ENCODE assay signal across 8 mouse cellular contexts in the genomic region with DNA sequence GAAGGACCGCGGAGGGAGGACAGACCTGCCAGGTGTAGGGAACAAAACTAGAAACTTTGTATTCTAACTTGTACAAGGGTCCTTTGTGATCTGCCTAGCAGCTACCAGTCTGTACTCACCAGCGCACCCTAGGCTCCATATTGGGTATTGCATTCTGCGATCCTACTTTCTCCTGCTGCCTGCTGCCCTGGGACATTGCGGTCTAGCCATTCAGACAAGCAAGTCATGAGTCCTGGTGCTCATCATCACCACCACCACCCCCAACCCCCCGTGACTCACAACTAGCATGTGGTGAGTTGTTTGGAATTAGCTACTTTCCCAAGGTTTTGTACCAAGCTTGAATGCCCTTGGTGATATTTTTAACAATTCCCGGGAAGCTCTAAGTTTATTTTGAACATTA. TPM values are rescaled to one million over a fixed set of nuclear protein-coding genes. Genes with fewer than 3 reads are reported as not detected.
DNase-seq lines count a peak whose midpoint lies in the region; ATAC-seq lines count a peak whose summit lies in the region.

No protein-coding gene starts in this region.

- H3K9ac ChIP-seq in kidney, embryonic 15.5 days, result no peak overlapping the region
- no peak overlapping the region for H3K9ac ChIP-seq in midbrain, embryonic 14.5 days (replicated peaks; ENCODE audit: low read length)

- no peaks in the 10 kb centered on the region for H3K36me3 ChIP-seq in kidney, embryonic 15.5 days
- no peaks in the 10 kb centered on the region for H3K36me3 ChIP-seq in midbrain, embryonic 14.5 days (ENCODE audit: control insufficient read depth, insufficient read depth, low read length)
- H3K36me3 ChIP-seq in splenic B cell, adult 2 months (ENCODE audit: control insufficient read depth, insufficient read depth, low read length, poor library complexity, severe bottlenecking), result no peaks in the 10 kb centered on the region

- peak; percentile 79 for DNase-seq in kidney, adult 18-20 months
- peak; percentile 9 for DNase-seq in c-Kit-negative CD71-positive TER-119-positive erythroid progenitor cells, embryonic 14.5 days (ENCODE audit: low read depth, low spot score)
- peak; percentile 12 to 23 for DNase-seq in left cerebral cortex, adult 8-10 months (ENCODE audit: low spot score in 2 of 2)
- DNase-seq in midbrain, embryonic 14.5 days, result peak; percentile 71
- peak; percentile 79 for DNase-seq in splenic B cell, adult 2 months (ENCODE audit: low read depth, low spot score)

- 29% methylated on average over 7 of the region's 7 CpGs for WGBS in kidney, embryonic 15.5 days
- 29% methylated on average over 7 of the region's 7 CpGs for WGBS in midbrain, embryonic 14.5 days

- no peak overlapping the region for H3K4me3 ChIP-seq in kidney, embryonic 15.5 days (replicated peaks)
- H3K4me3 ChIP-seq in midbrain, embryonic 14.5 days (replicated peaks; ENCODE audit: low read depth, low read length), result no peak overlapping the region

- no peak overlapping the region for H3K4me2 ChIP-seq in kidney, embryonic 15.5 days
- H3K4me2 ChIP-seq in midbrain, embryonic 14.5 days (ENCODE audit: low read length), result no peak overlapping the region

- H3K4me1 ChIP-seq in kidney, embryonic 15.5 days, result peaks cover 25% of the 10 kb centered on the region
- H3K4me1 ChIP-seq in midbrain, embryonic 14.5 days (ENCODE audit: control insufficient read depth, insufficient read depth, low read length), result no peaks in the 10 kb centered on the region

- H3K9me3 ChIP-seq in kidney, embryonic 15.5 days (replicated peaks), result no peaks in the 10 kb centered on the region
- no peaks in the 10 kb centered on the region for H3K9me3 ChIP-seq in midbrain, embryonic 14.5 days (ENCODE audit: control insufficient read depth, low read length)

- ATAC-seq in kidney, embryonic 15.5 days (replicated peaks; ENCODE audit: low FRiP score), result no peak
- ATAC-seq in erythroid progenitor cell, adult 5-6 weeks (replicated peaks; ENCODE audit: low FRiP score, poor library complexity, severe bottlenecking), result 0 out of 2 replicates have a peak, but pooled peaks have one; percentile 43
- peak; percentile 59 to 87; a peak in 3 of 4 replicates for ATAC-seq in hematopoietic stem cell, adult 5-6 weeks (replicated peaks in 1 of 2; ENCODE audit: insufficient read depth in 1 of 2, low FRiP score in 2 of 2, low TSS enrichment in 1 of 2, low read depth in 1 of 2, poor library complexity in 2 of 2, severe bottlenecking in 2 of 2)
- ATAC-seq in midbrain, embryonic 14.5 days (ENCODE audit: low FRiP score, low TSS enrichment), result no peak

- H3K27me3 ChIP-seq in kidney, embryonic 15.5 days, result no peaks in the 10 kb centered on the region
- H3K27me3 ChIP-seq in midbrain, embryonic 14.5 days (ENCODE audit: control insufficient read depth, insufficient read depth, low read length), result no peaks in the 10 kb centered on the region
- no peaks in the 10 kb centered on the region for H3K27me3 ChIP-seq in splenic B cell, adult 2 months (ENCODE audit: control insufficient read depth, insufficient read depth, low read length, poor library complexity, severe bottlenecking)

- H3K27ac ChIP-seq in kidney, embryonic 15.5 days, result no peak overlapping the region
- H3K27ac ChIP-seq in midbrain, embryonic 14.5 days (replicated peaks; ENCODE audit: low read depth, low read length), result no peak overlapping the region

RNA-seq across cellular contexts. Expression of a gene that starts 17.8 kb away (rescaled TPM):
- 18.0 and 22.5 TPM in 2 replicates for polyA plus RNA-seq in kidney, embryonic 15.5 days (2015; fragmentation: Nextera tagmentation; extraction: Ambion mirVana)
- total RNA-seq in erythroid progenitor cell, adult 5-6 weeks (2015; ENCODE audit: low replicate concordance), result not detected in 2 replicates
- total RNA-seq in erythroid progenitor cell, adult 5-6 weeks (2017; ENCODE audit: low replicate concordance), result not detected in 2 replicates
- 0.05 and 2.3 TPM in 2 replicates for total RNA-seq in hematopoietic stem cell, adult 5-6 weeks (2017)
- 1 to 10 TPM; 1.4 to 2.6 (median 2.2) TPM for total RNA-seq in left cerebral cortex, adult 8-10 months (2022)
- 0.74 and 1.5 TPM in 2 replicates for polyA plus RNA-seq in midbrain, embryonic 14.5 days (2014; fragmentation: Nextera tagmentation; extraction: Ambion mirVana)

Comparison
In these comparisons a context has a peak if more than half of its experiments do, and no peak if none do; other contexts are left out.
1. DNase-seq: peak in every context shown above with its lines; median percentile 79 in kidney, adult 18-20 months; 79 in splenic B cell, adult 2 months; 71 in midbrain, embryonic 14.5 days; 18 in left cerebral cortex, adult 8-10 months; 9 in c-Kit-negative CD71-positive TER-119-positive erythroid progenitor cells, embryonic 14.5 days.
2. ATAC-seq: peak in erythroid progenitor cell, adult 5-6 weeks (single experiment) and hematopoietic stem cell, adult 5-6 weeks (2 of 2); none in kidney, embryonic 15.5 days (single experiment) and midbrain, embryonic 14.5 days (single experiment).